Mouse (Mus musculus): ENCODE measurements at regions not wholly inside any gene's neighbourhood (a gene's known extent, or its start where the extent isn't known, plus 50 kb on each side); places are given as distances from the start of the nearest gene placed in this dataset.

- Histone ChIP-seq H3K27ac (ENCODE audit: low read length) (peak overlapping the region; percentile 66), H3K4me1 (ENCODE audit: control insufficient read depth, insufficient read depth, low read length) (no peaks in the 10 kb centered on the region), H3K4me2 (ENCODE audit: low read depth, low read length) (peak overlapping the region; percentile 62), H3K27me3 (ENCODE audit: control insufficient read depth, insufficient read depth, low read length) (no peaks in the 10 kb centered on the region), H3K9me3 (replicated peaks; ENCODE audit: control insufficient read depth, low read length) (no peaks in the 10 kb centered on the region), H3K4me3 (ENCODE audit: low read length) (peak overlapping the region; percentile 29), H3K36me3 (ENCODE audit: control insufficient read depth, insufficient read depth) (no peaks in the 10 kb centered on the region), H3K9ac (ENCODE audit: low read length) (peak overlapping the region; percentile 60)
- 16% methylated on average over 15 of the region's 15 CpGs for WGBS
- 0 out of 2 replicates have a peak, but pooled peaks have one; percentile 18 for ATAC-seq (replicated peaks; ENCODE audit: extremely low read depth, insufficient read depth, low FRiP score)
Observed at GRCm38 (mm10) chrX:42360173-42360931, 129.1 kb upstream of the Tex13c2 start.

- WGBS = 41% methylated on average over 6 of the region's 6 CpGs
- 0 out of 2 replicates have a peak overlapping the region, but pooled peaks have one; percentile 4 for H3K27ac ChIP-seq (ENCODE audit: low read length)
- no peaks in the 10 kb centered on the region for H3K27me3 ChIP-seq (ENCODE audit: control insufficient read depth, insufficient read depth, low read length)
- H3K9me3 ChIP-seq (replicated peaks; ENCODE audit: control insufficient read depth, low read length) = no peaks in the 10 kb centered on the region
- peak overlapping the region; percentile 62 for H3K4me2 ChIP-seq (ENCODE audit: low read depth, low read length)
- no peak for ATAC-seq (replicated peaks; ENCODE audit: extremely low read depth, insufficient read depth, low FRiP score)
- H3K4me1 ChIP-seq (ENCODE audit: control insufficient read depth, insufficient read depth, low read length) = no peaks in the 10 kb centered on the region
- peak overlapping the region; percentile 29 for H3K4me3 ChIP-seq (ENCODE audit: low read length)
- no peaks in the 10 kb centered on the region for H3K36me3 ChIP-seq (ENCODE audit: control insufficient read depth, insufficient read depth)
- no peak overlapping the region for H3K9ac ChIP-seq (ENCODE audit: low read length)
Observed at GRCm38 (mm10) chrX:42360973-42361372, 128.5 kb upstream of the Tex13c2 start.

GRCm38 (mm10) chrX:42361400-42362028 lies 128.0 kb upstream of the Tex13c2 start:
- no peak for ATAC-seq (replicated peaks; ENCODE audit: extremely low read depth, insufficient read depth, low FRiP score)

GRCm38 (mm10) chrX:42364137-42364536 lies 125.4 kb upstream of the Tex13c2 start:
- Histone ChIP-seq H3K9me3 (replicated peaks; ENCODE audit: control insufficient read depth, low read length) (no peaks in the 10 kb centered on the region), H3K36me3 (ENCODE audit: control insufficient read depth, insufficient read depth) (no peaks in the 10 kb centered on the region), H3K4me3 (ENCODE audit: low read length) (no peak overlapping the region), H3K27ac (ENCODE audit: low read length) (no peak overlapping the region), H3K4me2 (ENCODE audit: low read depth, low read length) (no peak overlapping the region), H3K4me1 (ENCODE audit: control insufficient read depth, insufficient read depth, low read length) (no peaks in the 10 kb centered on the region), H3K27me3 (ENCODE audit: control insufficient read depth, insufficient read depth, low read length) (no peaks in the 10 kb centered on the region), H3K9ac (ENCODE audit: low read length) (no peak overlapping the region)
- ATAC-seq (replicated peaks; ENCODE audit: extremely low read depth, insufficient read depth, low FRiP score) = no peak
- WGBS = 60% methylated on average over 1 of the region's 1 CpGs

More at GRCm38 (mm10) chrX:42361400-42362028, 128.0 kb upstream of the Tex13c2 start:
- H3K4me3 ChIP-seq (ENCODE audit: low read length) = no peak overlapping the region
- H3K4me2 ChIP-seq (ENCODE audit: low read depth, low read length) = no peak overlapping the region
- H3K4me1 ChIP-seq (ENCODE audit: control insufficient read depth, insufficient read depth, low read length) = no peaks in the 10 kb centered on the region
- no peaks in the 10 kb centered on the region for H3K27me3 ChIP-seq (ENCODE audit: control insufficient read depth, insufficient read depth, low read length)
- H3K9me3 ChIP-seq (replicated peaks; ENCODE audit: control insufficient read depth, low read length) = no peaks in the 10 kb centered on the region
- no peak overlapping the region for H3K9ac ChIP-seq (ENCODE audit: low read length)
- no peaks in the 10 kb centered on the region for H3K36me3 ChIP-seq (ENCODE audit: control insufficient read depth, insufficient read depth)
- no peak overlapping the region for H3K27ac ChIP-seq (ENCODE audit: low read length)
- WGBS = 42% methylated on average over 15 of the region's 15 CpGs

GRCm38 (mm10) chrX:42373794-42374398 lies 115.6 kb upstream of the Tex13c2 start:
- H3K36me3 ChIP-seq (ENCODE audit: control insufficient read depth, insufficient read depth) = no peaks in the 10 kb centered on the region
- H3K4me1 ChIP-seq (ENCODE audit: control insufficient read depth, insufficient read depth, low read length) = no peaks in the 10 kb centered on the region
- no peak overlapping the region for H3K9ac ChIP-seq (ENCODE audit: low read length)
- H3K27ac ChIP-seq (ENCODE audit: low read length) = no peak overlapping the region
- ATAC-seq (replicated peaks; ENCODE audit: extremely low read depth, insufficient read depth, low FRiP score) = no peak
- H3K4me3 ChIP-seq (ENCODE audit: low read length) = no peak overlapping the region
- WGBS = 59% methylated on average over 3 of the region's 3 CpGs
- no peak overlapping the region for H3K4me2 ChIP-seq (ENCODE audit: low read depth, low read length)
- H3K9me3 ChIP-seq (replicated peaks; ENCODE audit: control insufficient read depth, low read length) = no peaks in the 10 kb centered on the region
- no peaks in the 10 kb centered on the region for H3K27me3 ChIP-seq (ENCODE audit: control insufficient read depth, insufficient read depth, low read length)

GRCm38 (mm10) chrX:42393836-42394556 lies 95.5 kb upstream of the Tex13c2 start:
- 62% methylated on average over 3 of the region's 3 CpGs for WGBS

GRCm38 (mm10) chrX:42396441-42396840 lies 93.0 kb upstream of the Tex13c2 start:
- no peak overlapping the region for H3K4me2 ChIP-seq (ENCODE audit: low read depth, low read length)
- WGBS = 71% methylated on average over 4 of the region's 4 CpGs
- H3K9me3 ChIP-seq (replicated peaks; ENCODE audit: control insufficient read depth, low read length) = no peaks in the 10 kb centered on the region
- H3K9ac ChIP-seq (ENCODE audit: low read length) = no peak overlapping the region
- H3K27ac ChIP-seq (ENCODE audit: low read length) = no peak overlapping the region
- no peak for ATAC-seq (replicated peaks; ENCODE audit: extremely low read depth, insufficient read depth, low FRiP score)
- H3K4me3 ChIP-seq (ENCODE audit: low read length) = no peak overlapping the region
- no peaks in the 10 kb centered on the region for H3K4me1 ChIP-seq (ENCODE audit: control insufficient read depth, insufficient read depth, low read length)
- no peaks in the 10 kb centered on the region for H3K36me3 ChIP-seq (ENCODE audit: control insufficient read depth, insufficient read depth)
- H3K27me3 ChIP-seq (ENCODE audit: control insufficient read depth, insufficient read depth, low read length) = no peaks in the 10 kb centered on the region

More at GRCm38 (mm10) chrX:42393836-42394556, 95.5 kb upstream of the Tex13c2 start:
- Histone ChIP-seq H3K36me3 (ENCODE audit: control insufficient read depth, insufficient read depth) (no peaks in the 10 kb centered on the region), H3K4me3 (ENCODE audit: low read length) (no peak overlapping the region), H3K9ac (ENCODE audit: low read length) (no peak overlapping the region), H3K4me2 (ENCODE audit: low read depth, low read length) (no peak overlapping the region), H3K27ac (ENCODE audit: low read length) (no peak overlapping the region), H3K4me1 (ENCODE audit: control insufficient read depth, insufficient read depth, low read length) (no peaks in the 10 kb centered on the region), H3K27me3 (ENCODE audit: control insufficient read depth, insufficient read depth, low read length) (no peaks in the 10 kb centered on the region), H3K9me3 (replicated peaks; ENCODE audit: control insufficient read depth, low read length) (no peaks in the 10 kb centered on the region)
- ATAC-seq (replicated peaks; ENCODE audit: extremely low read depth, insufficient read depth, low FRiP score) = no peak

- H3K27me3 ChIP-seq (ENCODE audit: control insufficient read depth, insufficient read depth, low read length) = no peaks in the 10 kb centered on the region
- no peak overlapping the region for H3K9ac ChIP-seq (ENCODE audit: low read length)
- no peak overlapping the region for H3K27ac ChIP-seq (ENCODE audit: low read length)
- no peak overlapping the region for H3K4me2 ChIP-seq (ENCODE audit: low read depth, low read length)
- H3K9me3 ChIP-seq (replicated peaks; ENCODE audit: control insufficient read depth, low read length) = no peaks in the 10 kb centered on the region
- WGBS = 61% methylated on average over 1 of the region's 1 CpGs
- no peaks in the 10 kb centered on the region for H3K36me3 ChIP-seq (ENCODE audit: control insufficient read depth, insufficient read depth)
- no peak overlapping the region for H3K4me3 ChIP-seq (ENCODE audit: low read length)
- peak; percentile 45 for ATAC-seq (replicated peaks; ENCODE audit: extremely low read depth, insufficient read depth, low FRiP score)
- H3K4me1 ChIP-seq (ENCODE audit: control insufficient read depth, insufficient read depth, low read length) = no peaks in the 10 kb centered on the region
Observed at GRCm38 (mm10) chrX:42398836-42399235, 90.7 kb upstream of the Tex13c2 start.

Data from heart, embryonic 16.5 days (tissue).